Mouse (Mus musculus): ENCODE data around the gene Usp5. TPM values are rescaled to one million over a fixed set of nuclear protein-coding genes. Genes with fewer than 3 reads are reported as not detected.

Gene Usp5
- total RNA-seq, 2 experiments from 2014 or later, result 78.2 TPM

DNA sequence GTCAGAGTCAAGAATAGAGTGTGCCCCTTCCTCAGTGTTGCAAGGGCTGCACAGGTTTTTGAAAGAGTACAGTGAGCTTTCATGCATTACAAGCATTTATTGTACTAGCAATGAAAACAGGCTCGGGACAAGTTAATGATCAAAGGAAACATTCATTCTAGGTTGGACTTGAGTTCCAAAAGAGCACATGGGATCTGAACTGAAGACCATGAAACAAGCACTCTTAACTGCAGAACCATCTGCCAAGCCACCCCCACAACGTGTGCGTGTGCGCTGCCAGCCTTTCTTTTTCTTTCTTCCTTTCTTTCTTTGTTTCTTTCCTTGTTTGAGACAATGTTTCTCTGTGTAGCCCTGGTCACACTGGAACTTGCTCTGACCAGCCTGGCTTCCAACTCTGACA is 33.5 kb downstream of the Usp5 start:
- DNase-seq, result no peak
- intact Hi-C loops (cut with DNase I), result loop anchor here (1.0 kb wide), 1 partner anchor 9 kb away; no protein-coding TSS in a partner anchor

DNA sequence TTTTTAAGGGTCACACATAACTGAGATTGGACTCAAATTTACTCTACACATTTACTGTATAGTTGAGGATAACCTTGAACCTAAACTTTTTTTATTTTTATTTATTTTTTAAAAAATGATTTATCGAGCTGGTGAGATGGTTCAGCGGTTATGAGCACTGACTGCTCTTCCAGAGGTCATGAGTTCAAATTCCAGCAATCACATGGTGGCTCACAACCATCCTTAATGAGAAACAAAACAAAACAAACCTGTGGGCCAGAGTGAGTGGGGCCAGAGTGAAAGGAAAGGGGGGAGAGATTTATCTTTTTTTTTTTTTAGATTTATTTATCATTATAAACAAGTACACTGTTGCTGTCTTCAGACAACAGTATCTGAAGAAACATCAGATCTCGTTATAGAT is 37.4 kb downstream of the Usp5 start:
- DNase-seq, result no peak
- intact Hi-C loops (cut with DNase I), result no loop called here

- intact Hi-C loops (cut with DNase I), result no loop called here
- no peak for DNase-seq
Observed at GRCm38 (mm10) chr6:124790121-124790520, 39.2 kb downstream of the Usp5 start.

GRCm38 (mm10) chr6:124789519-124789918 is 39.8 kb downstream of the Usp5 start:
- intact Hi-C loops (cut with DNase I), result no loop called here

GRCm38 (mm10) chr6:124787722-124788121 is 41.6 kb downstream of the Usp5 start:
- no peak for DNase-seq
- intact Hi-C loops (cut with DNase I), result no loop called here

More at GRCm38 (mm10) chr6:124789519-124789918, 39.8 kb downstream of the Usp5 start:
- DNase-seq, result no peak

DNA sequence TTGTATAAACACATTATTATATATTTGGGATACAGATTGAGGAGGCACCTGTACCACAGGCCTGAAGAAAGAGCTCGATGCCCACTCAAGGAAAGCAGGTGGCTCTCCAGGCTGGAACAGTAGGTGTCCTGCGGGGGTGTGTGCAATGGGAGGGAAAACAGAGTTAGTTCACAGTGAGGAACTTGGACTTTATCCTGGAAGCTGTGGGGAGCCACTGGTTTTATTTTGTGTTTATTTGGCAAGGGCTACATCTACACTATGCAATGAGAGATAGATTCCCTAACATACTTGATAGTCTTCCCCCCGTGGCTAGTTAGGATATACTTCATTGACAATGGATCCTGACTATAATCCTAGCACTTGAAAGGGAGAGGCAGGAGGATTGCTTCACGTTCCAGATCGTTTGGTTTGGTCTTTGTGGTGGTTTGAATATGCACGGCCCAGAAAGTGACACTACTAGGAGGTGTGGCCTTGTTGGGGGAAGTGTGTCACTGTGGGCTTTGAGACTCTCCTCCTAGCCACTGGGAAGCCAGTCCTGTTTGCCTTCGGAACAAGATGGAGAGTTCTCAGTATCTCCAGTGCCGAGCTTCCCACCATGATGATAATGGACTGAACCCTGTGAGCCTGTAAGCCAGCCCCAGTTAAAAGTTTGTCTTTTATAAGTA is 42.4 kb downstream of the Usp5 start:
- intact Hi-C loops (cut with DNase I), result no loop called here
- DNase-seq, result no peak

DNA sequence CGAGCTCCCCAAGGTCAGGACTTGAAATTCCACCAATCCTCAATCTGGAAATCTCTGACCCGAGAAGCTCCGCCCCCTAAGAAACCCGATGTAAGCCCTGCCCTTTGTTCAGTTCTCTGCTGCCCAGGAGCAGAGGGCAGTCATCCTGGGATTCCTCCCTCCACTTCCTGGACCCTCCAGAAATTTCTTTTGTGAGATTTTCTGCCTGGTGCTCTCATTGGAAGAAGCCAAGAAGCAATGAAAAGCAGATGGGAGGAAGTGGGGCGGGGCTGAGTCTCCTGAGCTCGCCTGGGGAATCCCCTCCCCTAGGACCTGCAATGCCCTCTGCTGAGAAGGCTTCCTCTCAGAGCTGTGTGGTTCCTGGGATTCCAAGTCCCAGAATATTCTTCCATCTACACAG is 46.8 kb downstream of the Usp5 start:
- intact Hi-C loops (cut with DNase I), result no loop called here
- peak in 1 of 2 experiments; percentile 43 for DNase-seq

DNA sequence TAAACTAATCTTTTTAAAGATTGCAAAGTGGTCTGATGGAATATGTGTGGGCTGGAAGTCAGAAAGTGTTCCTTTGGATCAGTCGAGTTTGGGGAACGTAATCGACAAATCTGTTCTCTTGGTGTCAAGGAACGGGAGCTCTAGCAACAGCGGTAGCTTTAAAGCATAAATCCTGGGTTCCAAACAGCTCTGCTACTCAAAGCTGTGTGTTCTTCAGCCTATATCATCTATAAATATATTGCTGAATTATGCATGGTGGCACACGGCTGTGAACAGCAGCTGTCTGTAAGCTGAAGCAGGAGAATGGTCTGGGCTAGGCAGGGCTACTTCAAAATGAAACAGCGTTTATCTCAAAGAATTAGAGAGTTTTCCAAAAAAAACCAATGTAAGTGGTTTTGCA is 48.4 kb downstream of the Usp5 start:
- DNase-seq, result no peak
- intact Hi-C loops (cut with DNase I), result no loop called here

GRCm38 (mm10) chr6:124779984-124780416 is 49.3 kb downstream of the Usp5 start:
- intact Hi-C loops (cut with DNase I), result no loop called here
- no peak for DNase-seq

GRCm38 (mm10) chr6:124779222-124779983 is 49.9 kb downstream of the Usp5 start, which contains the start of gene Lrrc23:
Lrrc23 (minus strand) TSS chr6:124779727.
- DNase-seq, result peak; percentile 36 to 51
- intact Hi-C loops (cut with DNase I), result no loop called here

- intact Hi-C loops (cut with DNase I), result no loop called here
- DNase-seq, result no peak
Observed at GRCm38 (mm10) chr6:124770511-124770910, 58.8 kb downstream of the Usp5 start.

DNA sequence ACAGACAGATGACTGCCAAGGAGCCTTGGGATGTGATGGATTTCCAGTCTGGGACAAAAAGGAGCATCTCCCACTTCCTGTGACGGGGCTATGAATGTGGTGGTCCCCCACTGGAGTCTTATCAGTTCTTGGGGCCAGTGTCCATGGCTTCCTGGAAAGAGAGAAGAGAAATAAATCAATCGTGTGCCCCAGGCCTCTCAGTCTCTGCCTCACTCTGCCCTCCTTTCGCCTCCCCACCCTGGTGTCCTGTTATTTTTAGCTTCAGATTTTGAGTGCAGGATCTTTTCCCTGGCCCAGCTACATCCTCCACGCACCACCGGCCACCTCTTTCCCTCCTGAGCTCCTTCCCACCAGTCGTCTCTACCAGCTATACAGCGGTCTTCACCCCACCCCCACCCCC is 59.3 kb downstream of the Usp5 start:
- no peak for DNase-seq
- intact Hi-C loops (cut with DNase I), result no loop called here

DNA sequence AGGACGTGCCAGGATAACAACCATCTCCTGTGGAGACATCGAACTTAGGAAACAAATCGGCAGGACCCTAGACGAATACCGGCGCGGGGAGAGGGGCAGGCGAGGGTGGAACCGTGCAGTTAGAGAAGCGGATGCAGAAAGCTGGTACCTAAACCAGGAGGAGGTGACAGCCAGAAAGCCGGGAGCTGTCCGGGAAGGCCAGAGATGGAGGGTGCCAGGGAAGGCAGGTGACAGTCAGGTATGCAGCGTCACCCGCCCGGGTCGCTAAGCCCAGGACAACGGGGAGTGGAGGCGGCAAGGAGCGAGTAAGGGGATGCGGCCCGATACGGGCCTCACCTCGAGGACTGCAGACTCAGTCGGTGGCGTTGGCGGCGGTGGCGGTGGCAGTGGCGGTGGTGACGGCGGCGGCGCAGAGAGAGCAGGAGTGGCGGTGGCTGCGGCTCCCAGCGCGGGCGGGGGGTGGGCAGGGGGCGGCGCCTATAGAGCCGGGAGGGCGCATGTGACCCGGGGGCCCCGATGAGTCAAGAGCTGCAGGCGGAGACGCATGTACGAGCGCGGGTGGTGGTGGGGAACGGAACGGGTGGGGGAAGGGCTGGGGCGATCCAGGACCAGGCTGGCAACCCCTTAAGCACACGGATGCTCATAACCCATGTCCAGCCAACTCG is 60.1 kb downstream of the Usp5 start, which contains the start of gene Eno2:
TSS of gene Eno2 (minus strand) at position 573 of the 665 bp plus-strand sequence.
- intact Hi-C loops (cut with DNase I), result loop anchor here (10.0 kb wide), 1 partner anchor 284 kb away; no protein-coding TSS in a partner anchor
- DNase-seq, result peak; percentile 46 to 56

DNA sequence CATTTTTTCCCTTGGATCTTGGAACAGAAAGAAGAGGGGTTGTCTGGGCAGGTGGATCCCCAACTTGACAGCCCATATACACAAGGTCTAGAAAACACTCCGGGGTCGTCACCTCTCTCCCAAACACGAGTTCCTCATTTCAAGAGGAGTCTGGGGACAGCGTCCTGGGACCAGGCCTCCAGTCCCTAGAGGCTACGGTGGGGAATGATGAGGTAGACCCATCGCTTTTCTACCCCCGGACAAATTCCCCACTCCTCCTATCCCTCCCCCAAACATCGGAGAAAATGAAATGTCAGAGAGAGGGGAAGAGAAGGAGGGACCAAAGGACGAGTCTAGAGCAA is 60.6 kb downstream of the Usp5 start:
- intact Hi-C loops (cut with DNase I), result loop anchor here (10.0 kb wide), 1 partner anchor 284 kb away; no protein-coding TSS in a partner anchor
- no peak for DNase-seq

DNA sequence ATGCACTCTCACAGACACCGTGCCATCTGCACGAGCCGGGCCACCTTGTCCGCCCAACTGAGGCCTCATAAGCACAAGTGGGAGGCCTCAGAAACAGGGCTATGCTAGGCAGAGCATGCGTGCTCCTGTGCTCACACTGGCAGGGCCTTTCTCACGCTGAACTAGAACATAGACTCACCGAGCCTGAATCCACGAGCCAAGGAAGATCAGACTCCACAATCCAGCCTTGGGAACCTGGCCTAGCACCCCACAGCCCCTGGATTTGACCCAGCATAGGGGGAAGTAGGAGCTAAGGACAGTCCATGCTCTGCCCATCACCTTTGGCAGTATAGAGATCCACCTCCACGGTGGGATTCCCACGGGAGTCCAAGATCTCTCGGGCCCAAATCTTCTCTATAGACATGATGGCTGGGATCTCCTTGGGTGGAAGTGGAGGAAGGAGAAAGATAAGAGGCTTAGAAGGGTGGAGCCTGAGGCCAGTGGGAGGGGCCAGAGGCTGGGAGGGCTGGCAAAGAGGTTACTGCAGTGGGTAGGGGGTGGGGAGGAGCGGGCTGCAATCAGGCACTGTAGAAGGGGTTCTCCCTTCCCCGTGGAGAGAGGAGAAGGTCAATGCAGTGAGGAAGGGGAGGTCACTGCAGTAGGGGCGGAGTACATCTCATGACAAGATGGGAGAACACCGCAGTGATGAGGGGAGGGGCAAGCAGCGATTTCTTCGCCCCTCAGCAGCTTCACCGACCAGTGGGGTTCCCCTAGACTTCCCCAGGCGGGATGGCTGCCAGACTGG is 61.2 kb downstream of the Usp5 start:
- no peak for DNase-seq
- intact Hi-C loops (cut with DNase I), result loop anchor here (10.0 kb wide), 1 partner anchor 283 kb away; no protein-coding TSS in a partner anchor

- intact Hi-C loops (cut with DNase I), result loop anchor here (10.0 kb wide), 1 partner anchor 283 kb away; no protein-coding TSS in a partner anchor
- no peak for DNase-seq
Observed at GRCm38 (mm10) chr6:124767536-124767919, 61.8 kb downstream of the Usp5 start.

DNA sequence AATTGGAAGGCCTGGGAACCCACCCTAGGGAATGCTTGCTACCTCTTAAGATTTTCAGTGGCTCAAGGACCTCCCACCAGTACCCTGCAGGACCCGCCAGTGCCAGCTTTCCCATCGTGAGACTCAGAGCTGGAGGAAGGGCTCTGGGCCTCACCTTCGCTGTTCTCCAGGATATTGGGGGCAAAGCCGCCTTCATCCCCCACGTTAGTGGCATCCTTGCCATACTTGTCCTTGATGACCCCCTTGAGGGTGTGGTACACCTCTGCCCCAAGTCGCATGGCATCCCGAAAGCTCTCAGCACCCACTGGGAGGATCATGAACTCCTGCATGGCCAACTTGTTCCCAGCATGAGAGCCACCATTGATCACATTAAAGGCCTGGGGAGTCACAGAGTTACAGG is 63.3 kb downstream of the Usp5 start:
- DNase-seq, result no peak
- intact Hi-C loops (cut with DNase I), result loop anchor here (10.0 kb wide), 1 partner anchor 281 kb away; no protein-coding TSS in a partner anchor

All from heart, postnatal 14 days (tissue).